Comparison of ENCODE assay signal across 22 mouse cellular contexts in genomic region chr13:44178006-44178405, GRCm38 (mm10).
DNase-seq lines count a peak whose midpoint lies in the region; ATAC-seq lines count a peak whose summit lies in the region.
"Had no signal": no experiment of that assay in that cellular context is flagged by ENCODE, and none has a peak within 500 bp of the region (broad histone marks: within the 10 kb centered on the region; RNA-seq: fewer than 3 reads in every experiment).

No protein-coding gene starts in this region.

- H3K27me3 ChIP-seq in embryonic facial prominence, embryonic 11.5 days (ENCODE audit: control insufficient read depth, insufficient read depth, low read length): no peaks in the 10 kb centered on the region
- peaks cover 5% of the 10 kb centered on the region; the same call in 1 of the 2 replicates for H3K27me3 ChIP-seq in embryonic facial prominence, embryonic 10.5 days (replicated peaks; ENCODE audit: low read depth, poor library complexity, severe bottlenecking)
- H3K27me3 ChIP-seq in heart, embryonic 10.5 days (ENCODE audit: insufficient read depth, poor library complexity, severe bottlenecking): no peaks in the 10 kb centered on the region
- no peaks in the 10 kb centered on the region for H3K27me3 ChIP-seq in kidney, embryonic 15.5 days
- no peaks in the 10 kb centered on the region for H3K27me3 ChIP-seq in embryonic facial prominence, embryonic 14.5 days (replicated peaks; ENCODE audit: control insufficient read depth, insufficient read depth, low read length)
- H3K27me3 ChIP-seq: CH12.LX, Patski had no signal

- DNase-seq in embryonic facial prominence, embryonic 11.5 days (ENCODE audit: low spot score): peak; percentile 53
- no peak for DNase-seq in embryonic facial prominence, embryonic 10.5 days (ENCODE audit: low spot score)
- DNase-seq in heart, adult 11 months: peak; percentile 31
- DNase-seq in heart, embryonic 10.5 days (ENCODE audit: low spot score): no peak
- DNase-seq in kidney, adult 9 months: no peak
- peak; percentile 70 for DNase-seq in embryonic facial prominence, embryonic 14.5 days (ENCODE audit: low spot score)
- no peak for DNase-seq in cerebellum, postnatal 36 days
- DNase-seq: adrenal gland, adult 2 months; adrenal gland, adult 8-10 months; adrenal gland, postnatal 10 days; adrenal gland, postnatal 14 days; adrenal gland, postnatal 25 days; adrenal gland, postnatal 36 days; B cell, adult 2 months; cerebellum, adult 11 months; cerebellum, adult 11-12 months had no signal

- no peaks in the 10 kb centered on the region for H3K9me3 ChIP-seq in embryonic facial prominence, embryonic 11.5 days (replicated peaks; ENCODE audit: control insufficient read depth, low read length)
- no peaks in the 10 kb centered on the region for H3K9me3 ChIP-seq in embryonic facial prominence, embryonic 10.5 days
- no peaks in the 10 kb centered on the region for H3K9me3 ChIP-seq in heart, embryonic 10.5 days
- H3K9me3 ChIP-seq in kidney, embryonic 15.5 days (replicated peaks): no peaks in the 10 kb centered on the region
- no peaks in the 10 kb centered on the region for H3K9me3 ChIP-seq in embryonic facial prominence, embryonic 14.5 days (ENCODE audit: control insufficient read depth, low read length)
- H3K9me3 ChIP-seq: G1E had no signal

- H3K4me2 ChIP-seq in embryonic facial prominence, embryonic 11.5 days (ENCODE audit: low read depth, low read length): no peak overlapping the region
- H3K4me2 ChIP-seq in kidney, embryonic 15.5 days: no peak overlapping the region
- no peak overlapping the region for H3K4me2 ChIP-seq in embryonic facial prominence, embryonic 14.5 days (ENCODE audit: low read depth, low read length)

- no peaks in the 10 kb centered on the region for H3K36me3 ChIP-seq in embryonic facial prominence, embryonic 11.5 days (replicated peaks; ENCODE audit: control insufficient read depth, insufficient read depth, low read depth, low read length)
- H3K36me3 ChIP-seq in embryonic facial prominence, embryonic 10.5 days (replicated peaks): no peaks in the 10 kb centered on the region
- H3K36me3 ChIP-seq in heart, embryonic 10.5 days: no peaks in the 10 kb centered on the region
- H3K36me3 ChIP-seq in kidney, embryonic 15.5 days: no peaks in the 10 kb centered on the region
- H3K36me3 ChIP-seq in embryonic facial prominence, embryonic 14.5 days (ENCODE audit: control insufficient read depth, insufficient read depth, low read length): no peaks in the 10 kb centered on the region
- H3K36me3 ChIP-seq: G1E had no signal

- no peak overlapping the region for H3K27ac ChIP-seq in embryonic facial prominence, embryonic 11.5 days (replicated peaks; ENCODE audit: low read depth, low read length)
- H3K27ac ChIP-seq in embryonic facial prominence, embryonic 10.5 days (replicated peaks): no peak overlapping the region
- no peak overlapping the region for H3K27ac ChIP-seq in heart, embryonic 10.5 days
- H3K27ac ChIP-seq in kidney, embryonic 15.5 days: 0 out of 2 replicates have a peak overlapping the region, but pooled peaks have one; percentile 32
- no peak overlapping the region for H3K27ac ChIP-seq in embryonic facial prominence, embryonic 14.5 days (replicated peaks; ENCODE audit: low read depth, low read length)

- H3K4me3 ChIP-seq in embryonic facial prominence, embryonic 11.5 days (ENCODE audit: low read depth, low read length): no peak overlapping the region
- no peak overlapping the region for H3K4me3 ChIP-seq in embryonic facial prominence, embryonic 10.5 days
- H3K4me3 ChIP-seq in heart, embryonic 10.5 days: no peak overlapping the region
- no peak overlapping the region for H3K4me3 ChIP-seq in kidney, embryonic 15.5 days (replicated peaks)
- H3K4me3 ChIP-seq in embryonic facial prominence, embryonic 14.5 days (ENCODE audit: low read depth, low read length): no peak overlapping the region

- H3K9ac ChIP-seq in embryonic facial prominence, embryonic 11.5 days (replicated peaks; ENCODE audit: low read length): no peak overlapping the region
- H3K9ac ChIP-seq in kidney, embryonic 15.5 days: no peak overlapping the region
- no peak overlapping the region for H3K9ac ChIP-seq in embryonic facial prominence, embryonic 14.5 days (ENCODE audit: low read depth, low read length)

- no peak for ATAC-seq in embryonic facial prominence, embryonic 11.5 days (replicated peaks; ENCODE audit: insufficient number of reproducible peaks, low FRiP score, low TSS enrichment, low read depth)
- no peak for ATAC-seq in kidney, embryonic 15.5 days (replicated peaks; ENCODE audit: low FRiP score)
- no peak for ATAC-seq in embryonic facial prominence, embryonic 14.5 days (ENCODE audit: low read depth)
- ATAC-seq: activated CD4-positive, CD25-positive, alpha-beta regulatory T cell, adult 4 months; CD4-positive, CD25-positive, alpha-beta regulatory T cell, adult 4 months; Patski had no signal

- no peaks in the 10 kb centered on the region for H3K4me1 ChIP-seq in embryonic facial prominence, embryonic 11.5 days (ENCODE audit: control insufficient read depth, insufficient read depth, low read length)
- peaks cover 26% of the 10 kb centered on the region for H3K4me1 ChIP-seq in embryonic facial prominence, embryonic 10.5 days
- H3K4me1 ChIP-seq in heart, embryonic 10.5 days: 0 out of 2 replicates have a peak, but pooled peaks cover 5% of the 10 kb centered on the region
- H3K4me1 ChIP-seq in kidney, embryonic 15.5 days: peaks cover 15% of the 10 kb centered on the region
- peaks cover 10% of the 10 kb centered on the region; the same call in 1 of the 2 replicates for H3K4me1 ChIP-seq in embryonic facial prominence, embryonic 14.5 days (ENCODE audit: control insufficient read depth, insufficient read depth, low read length)

- WGBS in embryonic facial prominence, embryonic 11.5 days: 48% methylated on average over 6 of the region's 6 CpGs
- 57% methylated on average over 6 of the region's 6 CpGs for WGBS in embryonic facial prominence, embryonic 10.5 days
- 83% methylated on average over 6 of the region's 6 CpGs for WGBS in heart, embryonic 10.5 days
- 53% methylated on average over 6 of the region's 6 CpGs for WGBS in kidney, embryonic 15.5 days
- WGBS in embryonic facial prominence, embryonic 14.5 days: 33% methylated on average over 6 of the region's 6 CpGs

Comparison
In these comparisons a context has a peak if more than half of its experiments do, and no peak if none do; other contexts are left out.
1. DNase-seq: peak in embryonic facial prominence, embryonic 11.5 days (single experiment), heart, adult 11 months (single experiment) and embryonic facial prominence, embryonic 14.5 days (single experiment); none in embryonic facial prominence, embryonic 10.5 days (single experiment), heart, embryonic 10.5 days (single experiment), kidney, adult 9 months (single experiment) and cerebellum, postnatal 36 days (0 of 2).